Mouse (Mus musculus) spleen, adult 2 months (tissue): ENCODE data around the gene Gab2.

ENCODE experiments used
- CTCF ChIP-seq: fragments of 200-500 bp; IDR thresholded peaks from 2 replicates; pipeline ENCODE4 v1.5.1; 2011; ENCODE audit warnings: mild to moderate bottlenecking, inconsistent platforms; ENCODE audit not compliant: insufficient read depth, insufficient read length, insufficient replicate concordance; ENCODE audit errors: extremely low read depth
- POLR2A ChIP-seq: fragments of 200-500 bp; IDR thresholded peaks from 2 replicates; pipeline ENCODE4 v1.6.1; 2011; ENCODE audit warnings: low read depth, low read length, inconsistent platforms

DNA sequence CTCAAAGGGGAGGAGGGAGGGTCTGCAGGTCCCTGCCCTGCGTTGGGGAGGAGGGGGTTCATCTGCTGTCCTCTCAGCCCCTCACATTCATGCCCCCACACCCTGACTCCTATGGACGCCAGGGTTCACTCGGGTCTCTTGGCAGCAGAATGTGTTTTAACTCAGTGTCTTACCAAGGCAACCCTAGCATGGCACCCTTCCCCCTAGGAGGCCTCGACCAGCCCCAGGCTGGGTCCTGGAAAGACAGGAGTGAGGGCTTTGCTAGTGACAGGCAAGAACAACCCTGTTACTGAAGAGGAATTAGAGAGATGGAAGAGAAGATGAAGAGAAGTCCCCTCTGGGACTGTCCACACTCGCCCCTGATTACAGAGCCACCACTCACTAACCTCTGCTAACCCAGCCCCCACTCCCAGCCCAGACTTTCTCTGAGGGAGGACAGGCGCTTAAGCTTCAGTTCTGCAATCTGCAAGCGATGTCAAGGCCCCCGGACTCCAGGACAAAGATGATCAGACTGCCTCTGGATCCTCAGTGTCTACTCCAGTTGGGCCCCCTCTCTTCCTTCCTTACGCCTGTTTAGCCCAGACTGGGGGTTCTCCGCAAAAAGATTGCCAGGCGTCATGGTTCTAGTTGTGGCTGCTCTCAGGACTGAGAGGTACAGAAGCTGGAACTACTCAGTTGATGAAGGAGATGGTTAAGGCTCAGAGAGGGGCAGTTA, 249.7 kb downstream of the Gab2 start:
- TF ChIP-seq CTCF = no peak
- no peak for TF ChIP-seq POLR2A
